Mouse (Mus musculus) left cerebral cortex, adult 18-20 months (tissue): ENCODE data around the gene Tmem222. TPM values are rescaled to one million over a fixed set of nuclear protein-coding genes. Genes with fewer than 3 reads are reported as not detected.

Source experiments
- DNase-seq, 2 experiments: peaks; one replicate each; pipeline ENCODE4 v3.0.0; 2021 to 2022; ENCODE audit warnings: low spot score in 2 of 2, mixed read lengths in 1 of 2
- long read RNA-seq, 2 experiments: library from polyadenylated mRNA; stranded (forward); transcript quantifications; one replicate each; pipeline ENCODE4 v2.0.0; 2021
- total RNA-seq, 2 experiments: library from RNA; stranded (reverse); gene quantifications; 2 replicates each; pipeline ENCODE4 v1.2.3; 2021

Gene Tmem222
- 10 to 100 TPM; 88.3 to 97.2 TPM for total RNA-seq
- long read RNA-seq, experiment 1, transcript Tmem222-205 (5 exons, 546 nt): minor isoform, 8 of 180 reads
- long read RNA-seq, experiment 1, transcript Tmem222-201 (6 exons, 1,484 nt): major isoform, 154 of 180 reads
- long read RNA-seq, experiment 1, partial matches to known transcripts: 6 of 180 reads
- long read RNA-seq, experiment 1, other reads (novel, unspliced or antisense): 9 of 180 reads
- long read RNA-seq, experiment 2, transcript Tmem222-205 (5 exons, 546 nt): minor isoform, 6 of 161 reads
- long read RNA-seq, experiment 2, transcript Tmem222-201 (6 exons, 1,484 nt): major isoform, 142 of 161 reads
- long read RNA-seq, experiment 2, partial matches to known transcripts: 5 of 161 reads
- long read RNA-seq, experiment 2, other reads (novel, unspliced or antisense): 7 of 161 reads

DNA sequence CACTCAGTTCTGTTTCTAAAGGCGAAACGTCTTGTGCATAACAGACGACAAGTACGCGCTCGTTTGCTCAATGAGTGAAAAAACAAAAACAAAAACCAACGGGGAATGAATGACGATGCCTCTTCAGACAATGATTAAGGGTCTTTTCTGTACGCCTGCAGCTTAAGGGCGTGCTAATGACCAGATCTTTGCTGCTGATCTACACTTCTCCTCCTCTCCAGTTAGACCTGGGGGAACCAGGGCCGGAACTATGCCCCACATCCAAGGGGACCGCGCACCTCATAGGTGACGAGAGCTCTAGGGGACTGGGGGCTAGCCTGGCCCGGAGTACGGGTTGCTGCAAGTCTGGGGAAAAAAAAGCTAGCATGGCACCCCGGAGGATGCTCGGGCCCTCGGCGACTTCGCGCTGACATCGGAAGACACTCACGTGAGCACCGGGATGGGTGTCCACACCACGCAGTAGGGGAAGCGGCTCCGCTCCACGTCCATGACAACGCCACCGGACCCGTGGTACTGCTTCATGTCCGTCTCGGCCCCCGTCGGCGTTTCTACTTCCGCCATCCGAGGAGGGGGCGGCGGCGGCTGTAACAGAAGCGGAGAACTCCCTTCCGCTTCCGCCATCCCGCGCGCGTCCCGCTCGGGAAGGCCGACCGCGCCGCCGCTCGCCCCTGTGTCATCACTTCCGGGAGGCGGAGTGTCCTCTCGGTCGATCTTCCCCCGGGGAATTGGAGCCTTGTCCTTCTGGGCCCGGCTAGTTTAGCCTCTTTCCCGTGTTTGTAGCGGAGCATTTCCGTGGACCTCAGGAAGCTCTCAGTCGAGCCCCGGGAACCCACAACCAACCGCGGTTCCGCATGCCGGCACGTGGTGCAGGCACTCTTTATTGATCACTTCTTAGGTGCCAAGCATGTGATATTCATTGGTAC lies at the start of gene Tmem222:
Tmem222 (minus strand) TSS at position 689 of the 923 bp plus-strand sequence.
- DNase-seq: peak; percentile 95 to 96

DNA sequence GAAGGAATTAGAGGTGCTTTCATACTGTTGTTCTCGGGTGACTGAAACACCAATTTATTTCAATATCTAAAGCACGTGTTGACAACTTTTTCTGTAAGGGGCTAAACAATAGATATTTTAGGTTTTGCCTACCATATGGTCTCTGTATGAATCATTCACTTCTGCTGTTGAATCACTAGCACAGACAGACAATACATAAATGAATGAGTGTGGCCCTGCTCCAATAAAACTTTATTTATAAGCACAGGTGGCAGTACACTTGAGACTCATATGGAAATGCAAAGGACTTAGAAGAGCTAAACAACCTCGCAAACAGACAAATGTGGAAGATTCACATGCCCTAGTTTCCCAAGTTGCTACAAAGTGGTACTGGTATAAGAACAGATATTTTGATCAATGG lies 42.1 kb upstream of the Tmem222 start:
- DNase-seq: no peak

DNA sequence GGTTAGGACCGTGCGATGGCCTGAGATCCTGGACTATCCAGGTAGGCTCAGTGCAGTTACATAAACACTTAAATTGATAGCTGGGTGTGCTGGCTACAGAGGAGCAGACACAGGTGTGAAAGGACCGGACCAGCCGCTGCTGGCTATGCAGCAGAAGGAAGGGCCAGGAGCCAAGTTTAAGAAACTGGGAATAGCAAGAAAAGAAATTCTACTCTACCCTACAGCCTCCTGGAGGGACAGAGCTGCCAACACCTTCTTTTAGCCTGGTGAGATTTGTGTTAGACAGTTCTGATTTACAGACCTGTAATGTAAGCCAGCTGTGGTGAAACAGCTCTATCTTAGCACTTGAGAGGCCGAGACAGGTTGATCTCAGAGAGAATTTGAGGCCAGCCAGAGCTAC lies 38.4 kb upstream of the Tmem222 start:
- DNase-seq: no peak

DNA sequence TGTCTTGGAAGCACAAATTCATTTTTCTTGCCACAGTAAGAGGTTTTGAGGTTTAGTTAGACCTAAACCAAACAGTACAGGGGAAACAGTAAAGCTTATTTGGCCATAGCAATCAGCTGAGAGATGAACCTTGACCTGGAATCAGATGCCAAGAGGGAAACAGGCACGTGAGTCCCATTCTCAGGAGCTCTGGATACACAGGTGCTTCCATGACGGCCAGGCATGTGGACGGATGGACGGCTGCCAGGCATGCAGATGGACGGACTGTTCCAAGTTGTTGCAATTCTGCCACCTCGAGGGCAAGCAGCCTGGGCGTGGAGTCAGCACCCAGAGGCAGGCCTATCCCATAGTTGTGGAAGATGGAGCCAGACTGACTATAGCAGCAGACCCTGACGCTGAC lies 37.3 kb upstream of the Tmem222 start:
- DNase-seq: no peak

DNA sequence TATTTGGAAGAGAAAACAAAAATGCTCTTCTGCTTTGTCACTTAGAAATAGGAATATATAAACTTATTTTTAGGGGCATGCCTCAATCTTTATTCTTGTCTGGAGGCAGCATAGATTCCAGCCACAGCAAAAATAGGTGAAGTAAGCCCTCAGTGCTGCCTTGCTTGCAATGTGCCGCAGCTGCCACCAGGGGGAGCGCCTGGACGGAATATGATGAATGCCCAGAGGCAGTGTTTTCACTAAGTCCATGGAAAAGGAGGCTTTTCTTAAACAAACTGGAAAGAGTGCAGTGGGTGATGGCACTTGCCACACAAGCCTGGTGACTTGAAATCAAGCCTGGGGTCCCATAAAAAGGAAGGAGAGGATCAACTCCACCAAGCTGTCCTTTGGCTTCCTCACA lies 32.4 kb upstream of the Tmem222 start:
- DNase-seq: peak; percentile 90 to 96

DNA sequence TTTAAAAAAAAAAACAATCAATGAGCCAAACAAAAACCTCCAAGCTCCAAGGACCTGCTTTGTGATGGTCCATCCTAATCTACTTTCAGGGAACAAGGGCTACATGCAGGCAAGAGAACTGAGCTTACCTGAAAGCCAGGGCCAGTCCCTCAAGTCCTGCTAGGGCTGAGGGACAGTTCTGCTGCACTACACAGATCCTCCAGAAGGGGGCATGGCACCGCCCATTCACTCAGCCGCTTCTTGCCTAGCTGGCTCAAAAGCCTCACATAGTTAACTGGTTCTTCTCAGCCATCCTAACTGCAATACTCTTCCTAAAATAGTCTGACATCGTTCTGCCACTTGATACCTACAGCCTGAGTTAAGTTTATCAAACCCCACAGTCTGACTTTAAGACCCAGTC lies 29.7 kb upstream of the Tmem222 start:
- peak; percentile 56 to 66 for DNase-seq

DNA sequence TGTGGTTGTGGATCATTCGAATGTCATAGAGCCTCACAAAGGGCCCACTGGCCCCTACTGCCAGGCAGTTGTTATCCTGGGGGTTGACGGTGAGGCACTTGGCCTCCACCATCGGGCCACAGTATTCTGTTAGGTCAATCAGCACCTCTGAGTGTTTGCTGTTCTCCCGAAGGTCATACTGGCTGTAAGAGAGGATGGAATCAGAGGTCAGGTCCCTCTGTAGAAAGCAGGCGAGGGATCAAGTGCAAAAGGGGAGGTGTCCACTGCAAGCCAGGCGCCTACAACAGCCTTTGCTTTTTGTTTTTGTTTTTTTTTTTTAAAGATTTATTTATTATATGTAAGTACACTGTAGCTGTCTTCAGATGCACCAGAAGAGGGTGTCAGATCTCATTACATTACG lies 28.2 kb upstream of the Tmem222 start:
- DNase-seq: no peak

DNA sequence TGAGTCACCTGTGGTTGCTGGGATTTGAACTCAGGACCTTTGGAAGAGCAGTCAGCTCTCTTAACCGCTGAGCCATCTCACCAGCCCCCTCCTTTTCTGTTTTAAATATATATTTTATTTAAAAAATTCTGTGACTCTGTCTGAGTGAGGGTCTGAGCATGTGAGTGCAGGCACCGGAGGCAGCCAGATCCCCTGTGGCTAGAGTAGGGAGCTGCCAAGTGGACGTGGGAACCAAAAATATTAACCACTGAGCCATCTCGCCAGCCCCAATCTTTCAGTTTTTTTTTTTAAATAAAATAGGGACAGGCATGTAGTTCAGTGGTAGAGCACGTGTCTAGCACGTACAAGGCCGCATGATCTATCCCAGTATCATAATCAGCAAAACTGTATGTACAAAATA lies 27.2 kb upstream of the Tmem222 start:
- DNase-seq: no peak

DNA sequence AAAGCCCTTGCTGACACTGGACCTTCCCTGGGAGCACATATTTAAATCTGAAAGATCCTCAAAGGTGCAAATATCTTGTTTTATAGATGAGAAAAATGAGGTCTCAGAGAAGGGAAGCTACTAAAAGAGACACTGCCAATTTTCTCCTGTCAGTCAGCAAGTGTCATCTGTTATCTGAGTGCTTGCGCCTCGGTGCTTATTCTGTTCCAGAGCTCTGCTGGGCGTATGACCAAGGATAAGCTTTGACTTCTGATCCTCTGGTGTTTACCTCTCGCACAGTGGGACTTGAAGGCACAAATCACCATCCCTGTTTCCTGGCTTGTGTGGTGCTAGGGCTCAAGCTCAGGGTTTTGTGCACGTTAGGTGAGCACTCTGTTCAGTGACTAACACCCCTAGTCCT lies 25.1 kb upstream of the Tmem222 start:
- DNase-seq: no peak

DNA sequence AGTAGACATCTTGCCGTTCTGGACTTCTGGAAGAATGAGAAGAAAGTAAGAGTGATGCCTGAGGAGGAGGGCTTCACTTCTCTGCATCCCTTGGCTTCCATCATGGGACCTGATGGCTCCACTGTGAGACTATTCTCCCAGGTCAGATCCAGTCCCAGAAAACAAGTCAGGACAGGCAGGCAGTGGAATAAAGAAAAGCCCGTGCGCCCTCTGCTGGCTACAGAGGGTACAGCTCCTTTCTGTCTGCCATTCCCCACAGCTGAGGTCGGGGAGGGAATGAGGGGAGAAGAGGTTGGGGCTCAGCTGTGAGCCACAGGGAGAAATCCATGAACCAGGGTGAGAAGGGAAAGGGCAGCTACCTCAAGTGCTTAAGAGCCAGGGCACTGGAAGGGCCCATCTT lies 24.2 kb upstream of the Tmem222 start:
- DNase-seq: peak; percentile 81 to 82

DNA sequence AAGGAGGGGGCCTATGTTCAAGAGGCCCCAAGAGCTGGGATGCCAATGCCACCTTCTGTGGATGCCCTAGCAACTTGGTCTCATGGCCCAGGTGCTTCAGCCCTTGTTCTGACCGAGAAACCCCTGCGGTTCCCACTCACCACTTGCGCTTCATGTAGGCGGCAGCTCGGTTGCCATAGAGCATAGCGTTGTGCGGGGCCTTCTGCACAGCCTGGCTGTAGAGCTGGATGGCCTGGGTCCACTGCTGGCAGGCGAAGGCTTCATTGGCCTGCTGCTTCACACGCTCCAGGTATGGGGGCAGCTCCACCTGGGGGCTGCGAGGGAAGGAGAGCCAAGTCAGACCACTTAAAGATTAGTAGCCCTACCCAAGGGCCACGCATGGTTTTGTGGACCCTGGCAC lies 22.8 kb upstream of the Tmem222 start:
- DNase-seq: no peak

DNA sequence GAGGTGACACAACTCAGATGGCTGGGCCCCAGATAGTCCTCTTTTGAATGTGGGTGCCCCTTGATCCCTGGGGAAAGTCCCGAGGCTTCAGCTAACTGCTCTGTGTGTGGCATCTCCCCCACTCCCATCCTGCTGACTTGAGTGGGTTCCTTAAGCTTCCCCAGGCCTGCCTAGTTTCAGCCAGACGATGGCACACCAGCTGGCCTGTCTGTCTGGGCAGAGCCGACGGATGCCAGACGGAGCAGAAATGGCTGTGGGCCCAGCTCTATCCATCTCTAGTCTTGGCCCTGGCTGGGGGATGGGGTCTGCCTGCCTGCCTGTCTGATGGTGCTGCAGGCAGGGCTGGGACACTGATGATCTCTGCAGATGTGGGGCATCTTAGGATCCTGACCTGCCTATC lies 22.1 kb upstream of the Tmem222 start:
- DNase-seq: peak; percentile 61 to 83

DNA sequence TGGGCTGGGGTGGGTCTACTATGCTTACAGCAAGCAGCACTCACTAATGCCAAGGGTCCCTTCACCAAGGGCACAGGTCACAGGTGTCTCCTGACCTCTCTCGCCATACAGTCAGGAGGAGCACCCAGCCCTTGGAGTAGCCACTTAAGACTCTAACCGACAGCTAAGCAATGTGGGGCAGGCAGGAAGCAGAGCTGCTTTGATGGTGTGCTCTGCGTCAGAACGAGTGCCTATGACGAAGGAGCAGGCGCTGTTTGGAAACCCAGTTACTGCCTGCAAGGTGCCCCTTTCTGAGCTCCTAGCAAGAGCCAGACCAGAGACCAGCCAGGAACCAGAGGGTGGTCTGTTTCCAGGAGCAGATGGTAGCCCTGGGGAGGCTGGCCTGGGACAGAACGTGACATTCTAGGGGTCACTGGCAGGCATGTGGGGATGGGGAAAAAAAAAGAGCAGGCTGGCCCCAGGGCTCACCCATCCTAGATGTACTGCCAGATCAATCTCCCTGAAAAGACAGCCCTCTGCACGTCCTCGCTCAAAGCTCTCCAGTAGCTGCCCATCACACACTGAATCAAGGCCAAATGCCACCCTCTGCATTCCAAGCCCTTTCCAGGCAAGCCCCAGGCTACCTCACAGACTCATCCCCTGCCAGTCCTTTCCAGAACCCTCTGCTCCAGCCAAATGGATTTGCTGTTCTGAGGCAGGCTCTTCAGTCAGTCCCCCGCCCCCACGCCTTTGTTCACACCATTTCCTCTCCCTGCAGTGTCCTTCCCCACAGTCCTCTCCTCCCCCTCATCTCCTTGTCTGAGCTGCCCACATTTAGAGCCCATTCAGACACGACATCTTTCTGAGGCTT lies 21.1 kb upstream of the Tmem222 start:
- peak; percentile 82 to 91 for DNase-seq

DNA sequence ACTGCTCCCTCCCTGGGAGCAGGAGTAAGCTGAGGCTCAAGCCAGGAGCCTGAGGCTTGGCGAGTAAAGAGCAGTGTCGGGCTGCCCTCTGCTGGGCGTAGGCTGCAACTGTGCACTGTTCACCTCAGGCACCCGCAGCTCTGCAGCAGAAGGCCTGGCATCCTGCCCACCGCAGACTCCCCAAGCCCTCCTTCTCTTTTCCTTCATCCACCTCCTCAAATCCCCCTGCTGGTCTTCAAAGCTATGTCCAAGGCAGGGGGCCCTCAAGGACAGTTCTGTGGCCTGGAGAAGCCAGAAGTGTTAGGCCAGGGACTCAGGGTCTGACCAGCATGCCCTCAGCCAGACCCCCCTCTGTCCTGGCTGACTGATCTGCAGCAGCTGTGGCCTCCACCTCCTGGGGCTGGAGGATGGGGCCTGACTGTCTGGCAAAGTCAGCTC lies 20.2 kb upstream of the Tmem222 start:
- DNase-seq: peak; percentile 84

DNA sequence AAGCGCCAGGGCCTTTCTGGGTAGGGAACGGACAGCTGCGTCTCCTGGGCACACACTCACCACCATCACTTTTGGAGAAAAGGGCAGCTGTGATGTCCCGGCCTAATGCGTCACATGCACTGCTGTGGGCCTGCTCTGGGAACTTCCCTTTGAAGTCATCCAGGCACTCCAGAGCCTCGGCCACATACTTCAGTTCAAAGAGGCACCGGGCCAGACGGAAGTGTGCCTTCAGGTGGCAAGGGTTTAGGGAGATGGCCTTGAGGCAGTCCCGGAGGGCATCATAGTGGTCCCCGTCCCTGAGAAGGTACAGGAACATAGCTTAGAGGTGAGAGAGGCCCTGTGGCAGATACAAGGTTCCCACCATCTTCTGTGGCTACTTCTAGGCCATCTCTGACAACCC lies 19.8 kb upstream of the Tmem222 start:
- DNase-seq: no peak

DNA sequence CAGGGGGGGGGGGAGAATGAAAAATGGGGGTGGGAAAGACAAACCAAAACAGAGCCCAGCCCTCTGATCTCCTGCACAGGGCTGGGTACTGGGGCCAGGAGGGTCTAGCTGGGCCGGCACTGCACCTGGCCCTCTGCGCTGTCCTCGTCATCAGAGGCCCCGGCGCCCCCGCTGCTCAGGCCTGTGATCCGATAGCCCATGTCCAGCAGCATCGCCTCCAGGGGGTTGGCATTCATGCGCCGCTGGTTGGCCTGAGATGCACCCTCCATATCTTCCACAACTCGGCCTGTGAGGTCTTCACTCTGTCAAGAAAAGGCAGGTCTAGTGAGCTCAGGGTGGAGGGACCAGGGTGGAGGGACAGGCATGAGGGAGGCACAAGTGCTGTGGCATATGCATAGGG lies 16.5 kb upstream of the Tmem222 start:
- DNase-seq: no peak

DNA sequence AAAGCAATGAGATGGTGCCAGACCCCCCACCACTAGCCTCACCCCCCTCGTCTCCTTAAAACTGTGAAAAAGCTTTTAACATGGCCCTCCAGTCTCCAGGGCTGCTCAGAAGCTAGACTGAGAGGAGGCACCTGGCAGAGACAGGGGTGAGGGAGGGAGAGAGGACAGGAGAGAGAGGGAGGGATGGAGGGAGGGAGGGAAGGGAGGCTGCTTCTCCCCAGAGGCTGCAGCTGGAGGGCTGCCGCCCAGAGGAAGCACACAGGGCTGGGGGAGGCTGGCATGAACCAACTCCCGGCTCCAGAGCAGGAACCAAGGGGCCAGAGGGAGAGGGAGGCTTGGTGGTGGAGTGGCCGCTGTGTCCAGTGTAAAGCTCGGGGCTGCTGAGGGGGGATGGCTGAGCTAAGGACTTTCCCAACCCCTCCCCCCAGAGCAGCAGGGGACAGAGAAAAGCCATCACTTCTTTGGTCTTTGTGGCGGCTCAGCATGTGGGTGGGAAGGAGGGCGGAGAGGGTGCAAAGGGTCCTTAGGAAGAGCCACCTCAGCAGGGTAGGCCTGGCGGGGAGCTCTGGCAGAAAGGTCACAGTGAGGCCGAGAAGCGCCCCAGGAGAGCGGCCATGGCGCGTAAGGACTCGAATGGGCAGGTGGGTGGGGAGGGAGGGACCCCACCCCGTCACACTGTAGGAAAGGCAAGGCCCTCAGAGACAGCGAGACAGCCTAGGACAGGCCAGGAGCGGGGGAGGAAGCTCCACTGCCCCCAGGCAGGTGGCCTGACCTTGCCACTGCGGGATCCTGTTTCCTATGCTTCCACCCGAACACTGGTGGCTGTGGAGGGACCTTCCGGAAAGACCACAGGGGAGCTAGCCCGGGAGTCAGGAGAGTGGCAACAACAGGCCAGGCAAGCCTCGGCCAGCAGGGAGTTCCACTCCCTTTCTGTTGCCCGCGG lies 15.6 kb upstream of the Tmem222 start:
- DNase-seq: no peak

DNA sequence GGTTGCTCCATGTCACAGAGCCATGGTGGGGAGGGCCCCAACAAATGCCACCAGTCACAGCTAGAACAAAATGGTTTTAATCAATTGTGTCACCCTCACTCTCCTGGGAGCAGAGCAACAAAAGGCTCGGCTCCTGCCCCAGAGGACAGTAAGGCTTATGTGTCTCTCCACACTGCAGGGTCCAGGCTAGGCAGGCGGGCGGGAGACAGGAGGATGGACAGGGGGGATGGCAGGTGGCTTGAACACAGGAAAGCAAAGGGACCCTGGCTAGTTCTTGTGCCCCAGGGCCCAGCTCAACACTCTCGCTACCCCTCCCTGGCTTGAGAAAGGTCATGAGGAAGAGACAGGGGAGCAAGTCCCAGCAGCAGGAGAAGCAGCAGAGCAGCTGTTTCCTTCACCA lies 14.8 kb upstream of the Tmem222 start:
- no peak for DNase-seq

DNA sequence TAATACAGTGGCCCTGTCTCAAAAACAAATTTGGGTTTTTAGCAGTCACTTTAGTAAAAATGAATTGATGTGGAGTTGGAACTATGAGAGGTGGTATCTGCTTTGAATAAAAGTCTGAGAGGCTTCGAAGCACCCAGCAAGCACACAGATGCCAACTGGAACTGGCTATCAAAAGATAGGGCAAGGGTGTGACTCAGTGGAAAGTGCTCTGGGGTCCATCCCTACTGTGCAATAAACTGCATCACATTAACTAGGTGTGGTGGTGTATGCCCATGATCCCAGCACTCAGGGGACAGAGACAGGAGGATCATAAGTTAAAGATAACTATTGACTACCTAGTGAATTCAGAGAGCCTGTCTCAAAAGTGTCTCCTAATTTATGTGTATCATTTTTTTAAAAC lies 13.7 kb upstream of the Tmem222 start:
- no peak for DNase-seq

DNA sequence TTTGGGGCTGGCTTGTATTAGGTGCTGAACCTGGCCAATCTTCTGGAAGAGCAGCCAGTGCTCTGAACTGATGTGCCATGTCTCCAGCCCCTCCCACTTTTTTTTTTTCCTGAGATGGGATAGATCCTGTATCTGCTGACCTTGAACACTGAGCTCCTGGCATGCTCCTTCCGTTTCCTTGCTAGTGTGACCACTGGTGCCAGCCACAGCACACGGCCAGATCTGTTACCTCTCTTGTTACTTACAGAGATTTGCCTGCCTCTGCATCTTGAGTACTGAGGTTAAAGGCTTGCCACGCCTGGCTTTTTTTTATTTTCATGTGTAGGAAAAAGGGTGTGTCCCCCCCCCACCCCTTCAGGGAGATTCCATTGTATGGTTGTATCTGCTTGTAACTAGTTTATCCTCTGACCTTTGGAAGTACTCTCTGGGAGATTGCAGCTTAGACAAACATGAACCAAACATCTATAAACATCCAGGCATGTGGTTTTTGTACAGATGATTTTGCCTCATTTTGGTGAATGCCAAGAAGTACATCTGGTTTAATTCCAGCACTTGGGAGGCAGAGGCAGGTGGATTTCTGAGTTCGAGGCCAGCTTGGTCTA lies 9.0 kb upstream of the Tmem222 start:
- DNase-seq: no peak
